Mouse (Mus musculus) cortical plate, adult 2 months (tissue): ENCODE measurements around the gene Olfr1289. TPM values are rescaled to one million over a fixed set of nuclear protein-coding genes. Genes with fewer than 3 reads are reported as not detected.

Source experiments
- H3K27ac ChIP-seq: fragments of 200-500 bp; 2 replicates; pipeline ENCODE4 v1.5.1; 2012; ENCODE audit warnings: low read length, control low read depth, inconsistent platforms; ENCODE audit not compliant: insufficient read depth
- H3K4me1 ChIP-seq: fragments of 200-500 bp; 2 replicates; pipeline ENCODE4 v1.6.1; 2011; ENCODE audit warnings: low read length; ENCODE audit not compliant: control insufficient read depth, insufficient read depth
- H3K4me3 ChIP-seq: fragments of 200-500 bp; 2 replicates; pipeline ENCODE4 v1.5.1; 2011; ENCODE audit warnings: mild to moderate bottlenecking, low read length, control low read depth; ENCODE audit not compliant: insufficient read depth
- CTCF ChIP-seq: fragments of 200-500 bp; IDR thresholded peaks from 2 replicates; pipeline ENCODE4 v1.5.1; 2011; ENCODE audit warnings: mild to moderate bottlenecking, control low read depth, low read length; ENCODE audit not compliant: insufficient read depth; ENCODE audit errors: extremely low read depth
- POLR2A ChIP-seq: fragments of 200-500 bp; IDR thresholded peaks from 2 replicates; pipeline ENCODE4 v1.6.1; 2011; ENCODE audit warnings: mild to moderate bottlenecking, low read length, control low read depth; ENCODE audit not compliant: insufficient read depth; ENCODE audit errors: extremely low read depth
- polyA plus RNA-seq: library from polyadenylated mRNA; depleted of rRNA; stranded (reverse); fragments of >200 nt; gene quantifications from 2 replicates; pipeline ENCODE4 v1.2.3, GENCODE M21; 2012; rRNA removed

Gene Olfr1289
- polyA plus RNA-seq: not detected in 2 replicates

GRCm38 (mm10) chr2:111480519-111480918 is at the start of gene Olfr1289:
TSS of gene Olfr1289 (plus strand) at chr2:111480819.
- H3K27ac ChIP-seq: no peak within 1 kb of the TSS
- H3K4me3 ChIP-seq: no peak within 1 kb of the TSS
- H3K4me1 ChIP-seq: no peaks in the 10 kb centered on the region
- TF ChIP-seq POLR2A (no peak), CTCF (no peak)

DNA sequence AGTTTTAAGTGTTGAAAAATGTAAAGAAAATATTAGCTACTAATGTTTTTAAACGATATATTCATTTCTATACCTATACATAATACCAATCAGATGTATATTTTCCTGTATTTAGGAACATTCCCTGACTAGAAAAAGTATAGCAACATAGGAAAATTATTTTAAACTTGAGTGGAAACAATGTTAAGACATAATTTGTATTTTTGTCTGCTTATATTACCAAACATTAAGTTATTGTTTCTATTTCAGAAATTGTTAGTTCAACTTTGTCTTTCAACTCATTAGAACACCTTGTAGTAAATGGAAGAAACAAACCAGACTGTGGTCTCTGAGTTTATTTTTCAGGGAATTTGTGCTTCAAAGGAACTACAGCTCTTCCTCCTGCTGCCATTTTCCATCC is 31.8 kb upstream of the Olfr1289 start, which contains the start of gene Olfr1287:
Gene Olfr1287 (plus strand): TSS at position 301 of the 400 bp plus-strand sequence.
- Histone ChIP-seq H3K27ac (no peak within 1 kb of the TSS), H3K4me3 (no peak within 1 kb of the TSS), H3K4me1 (no peaks in the 10 kb centered on the region)
- TF ChIP-seq CTCF: no peak
- TF ChIP-seq POLR2A: no peak

GRCm38 (mm10) chr2:111473801-111474200 is 6.8 kb upstream of the Olfr1289 start, which contains the start of gene Olfr1288:
TSS of gene Olfr1288 (plus strand) at chr2:111474101.
- H3K4me1 ChIP-seq: no peaks in the 10 kb centered on the region
- no peak within 1 kb of the TSS for H3K27ac ChIP-seq
- TF ChIP-seq POLR2A (no peak), CTCF (no peak)
- no peak within 1 kb of the TSS for H3K4me3 ChIP-seq

DNA sequence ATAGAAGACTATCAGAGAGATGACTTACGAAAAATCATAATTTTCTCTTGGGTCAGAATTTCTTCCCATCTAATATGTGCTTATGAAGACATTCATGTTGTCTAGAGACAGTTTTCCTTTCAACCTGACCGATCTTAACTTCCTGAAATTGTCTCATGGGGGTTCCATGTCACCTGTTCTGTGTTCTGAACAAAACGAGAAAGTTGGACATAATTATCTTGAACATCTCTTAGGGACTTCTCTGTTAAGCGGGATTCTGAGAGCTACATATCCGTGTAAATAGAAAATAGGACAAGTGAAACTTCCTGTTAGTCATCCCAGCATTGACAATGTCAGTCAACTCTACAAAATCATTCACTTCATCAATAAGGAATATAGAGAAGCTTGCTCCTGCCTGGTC is 13.1 kb downstream of the Olfr1289 start, which contains the start of gene Olfr1290:
Gene Olfr1290 (minus strand): TSS at position 101 of the 400 bp plus-strand sequence.
- TF ChIP-seq CTCF: no peak
- TF ChIP-seq POLR2A: no peak
- Histone ChIP-seq H3K4me3 (no peak within 1 kb of the TSS), H3K4me1 (no peaks in the 10 kb centered on the region), H3K27ac (no peak within 1 kb of the TSS)

DNA sequence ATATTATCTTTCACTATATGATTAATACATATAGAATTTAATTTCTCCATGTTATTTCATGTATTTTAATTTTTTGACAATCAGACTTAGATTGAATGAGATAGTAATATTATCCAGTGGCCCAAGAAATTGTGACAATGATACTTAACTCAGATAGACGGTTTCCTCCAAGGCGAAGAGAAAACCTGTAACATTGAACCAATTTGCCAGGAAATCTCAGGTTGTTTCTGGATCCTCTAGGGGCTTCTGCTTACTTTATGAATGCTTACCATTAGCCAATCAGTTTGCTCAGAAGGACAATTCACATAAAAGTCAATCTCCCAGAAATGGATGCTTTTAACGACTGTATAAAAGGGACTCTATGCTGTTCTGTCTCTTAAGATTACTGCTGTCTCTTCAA is 16.3 kb downstream of the Olfr1289 start, which contains the start of gene Olfr1291-ps1:
Gene Olfr1291-ps1 (plus strand): TSS at position 301 of the 400 bp plus-strand sequence.
- Histone ChIP-seq H3K27ac (no peak within 1 kb of the TSS), H3K4me1 (no peaks in the 10 kb centered on the region), H3K4me3 (no peak within 1 kb of the TSS)
- TF ChIP-seq CTCF (no peak), POLR2A (no peak)

GRCm38 (mm10) chr2:111517451-111517850 is 36.8 kb downstream of the Olfr1289 start:
- TF ChIP-seq POLR2A: no peak
- TF ChIP-seq CTCF: no peak
- no peak overlapping the region for H3K27ac ChIP-seq
- H3K4me3 ChIP-seq: no peak overlapping the region
- H3K4me1 ChIP-seq: no peaks in the 10 kb centered on the region

GRCm38 (mm10) chr2:111524903-111525302 is 44.3 kb downstream of the Olfr1289 start, which contains the start of gene Olfr1293-ps:
TSS of gene Olfr1293-ps (plus strand) at chr2:111525203.
- Histone ChIP-seq H3K4me1 (no peaks in the 10 kb centered on the region), H3K4me3 (no peak within 1 kb of the TSS), H3K27ac (no peak within 1 kb of the TSS)
- TF ChIP-seq CTCF (no peak), POLR2A (no peak)

Other genes with a start within 250 kb of the Olfr1289 start
- gene Olfr1275, start 245.5 kb upstream of the Olfr1289 start, polyA plus RNA-seq: not detected in 2 replicates
- gene Olfr1276, start 226.3 kb upstream of the Olfr1289 start, polyA plus RNA-seq: not detected in 2 replicates
- gene Olfr1277, start 206.7 kb upstream of the Olfr1289 start, polyA plus RNA-seq: not detected in 2 replicates
- not detected in 2 replicates for gene Olfr1278, start 190.7 kb upstream of the Olfr1289 start, polyA plus RNA-seq
- gene Olfr1279, start 180.2 kb upstream of the Olfr1289 start, polyA plus RNA-seq: not detected in 2 replicates
- gene Olfr1280, start 166.8 kb upstream of the Olfr1289 start, polyA plus RNA-seq: not detected in 2 replicates
- gene Olfr1281, start 154.3 kb upstream of the Olfr1289 start, polyA plus RNA-seq: not detected in 2 replicates
- not detected in 2 replicates for gene Olfr1282, start 144.7 kb upstream of the Olfr1289 start, polyA plus RNA-seq
- not detected in 2 replicates for gene Olfr1283, start 114.0 kb upstream of the Olfr1289 start, polyA plus RNA-seq
- not detected in 2 replicates for gene Olfr1284, start 105.3 kb upstream of the Olfr1289 start, polyA plus RNA-seq
- gene Olfr1286, start 57.7 kb upstream of the Olfr1289 start, polyA plus RNA-seq: not detected in 2 replicates
- gene Olfr1287, start 31.7 kb upstream of the Olfr1289 start, polyA plus RNA-seq: not detected in 2 replicates
- gene Olfr1288, start 6.7 kb upstream of the Olfr1289 start, polyA plus RNA-seq: not detected in 2 replicates
- gene Olfr1290, start 13.0 kb downstream of the Olfr1289 start, polyA plus RNA-seq: not detected in 2 replicates
- gene Olfr1291-ps1, start 16.4 kb downstream of the Olfr1289 start, polyA plus RNA-seq: not detected in 2 replicates
- gene Olfr1293-ps, start 44.4 kb downstream of the Olfr1289 start, polyA plus RNA-seq: not detected in 2 replicates
- not detected in 2 replicates for gene Olfr1294, start 59.5 kb downstream of the Olfr1289 start, polyA plus RNA-seq
- gene Olfr1295, start 88.9 kb downstream of the Olfr1289 start, polyA plus RNA-seq: not detected in 2 replicates
- not detected in 2 replicates for gene Olfr1297, start 145.7 kb downstream of the Olfr1289 start, polyA plus RNA-seq
- not detected in 2 replicates for gene Olfr1298, start 168.4 kb downstream of the Olfr1289 start, polyA plus RNA-seq
- not detected in 2 replicates for gene Olfr1299, start 180.6 kb downstream of the Olfr1289 start, polyA plus RNA-seq